Mouse (Mus musculus): ENCODE data around the gene Ddx58.

- TF ChIP-seq CTCF (IDR thresholded peaks at IDR 0.05; ENCODE audit: control insufficient read depth, insufficient read depth, insufficient read length): no peak
- no peak for TF ChIP-seq MYOD1 (IDR thresholded peaks at IDR 0.05; ENCODE audit: control insufficient read depth, insufficient read length, low read depth)
- TF ChIP-seq USF1 (IDR thresholded peaks at IDR 0.05; ENCODE audit: low read depth): no peak
- no peak for TF ChIP-seq CEBPB (IDR thresholded peaks at IDR 0.05; ENCODE audit: low read depth)
- TF ChIP-seq FOSL1 (IDR thresholded peaks at IDR 0.05; ENCODE audit: insufficient read depth, low read length, poor library complexity, severe bottlenecking): no peak
- no peak for TF ChIP-seq MAX (IDR thresholded peaks at IDR 0.05)
- no peak for TF ChIP-seq MYOG (IDR thresholded peaks at IDR 0.05; ENCODE audit: control insufficient read depth, extremely low read depth, insufficient read length)
These were observed 67.3 kb downstream of the Ddx58 start for GRCm38 (mm10) chr4:40172336-40172735.
